In genomic region chr12:34155740-34156139, GRCm38 (mm10) we compare ENCODE assay signal across 16 mouse cellular contexts.
A peak's percentile ranks its signal among the peaks of the same experiment; 100 is the strongest.
DNase-seq lines count a peak whose midpoint lies in the region; ATAC-seq and TF ChIP-seq lines count a peak whose summit lies in the region.
"Had no signal": no experiment of that assay in that cellular context is flagged by ENCODE, and none has a peak within 500 bp of the region (broad histone marks: within the 10 kb centered on the region; RNA-seq: fewer than 3 reads in every experiment).

No protein-coding gene starts in this region.

- peak; percentile 2 to 4 for DNase-seq in heart, adult 18-20 months
- DNase-seq in limb, embryonic 10.5 days (ENCODE audit: low spot score) = no peak
- no peak for DNase-seq in left cerebral cortex, adult 2 months (ENCODE audit: extremely low spot score in 1 of 2, low spot score in 2 of 2)
- no peak for DNase-seq in cerebellum, postnatal 10 days
- DNase-seq: cerebellum, adult 8-10 months; layer of hippocampus, adult 9-11 months; right cerebral cortex, postnatal 4 days; thymus, adult 2 months had no signal

- 60% methylated on average over 5 of the region's 5 CpGs for WGBS in heart, embryonic 12.5 days
- 11% methylated on average over 5 of the region's 5 CpGs for WGBS in neural tube, embryonic 14.5 days
- WGBS in neural tube, embryonic 15.5 days = 11% methylated on average over 5 of the region's 5 CpGs
- WGBS in limb, embryonic 10.5 days = 15% methylated on average over 5 of the region's 5 CpGs

- H3K36me3 ChIP-seq in heart, embryonic 12.5 days = no peaks in the 10 kb centered on the region
- H3K36me3 ChIP-seq in neural tube, embryonic 14.5 days (ENCODE audit: control insufficient read depth, insufficient read depth, low read length) = no peaks in the 10 kb centered on the region
- no peaks in the 10 kb centered on the region for H3K36me3 ChIP-seq in neural tube, embryonic 15.5 days
- H3K36me3 ChIP-seq in limb, embryonic 10.5 days = no peaks in the 10 kb centered on the region
- H3K36me3 ChIP-seq: embryonic facial prominence, embryonic 13.5 days; midbrain, embryonic 12.5 days had no signal

- no peaks in the 10 kb centered on the region for H3K9me3 ChIP-seq in heart, embryonic 12.5 days (replicated peaks)
- H3K9me3 ChIP-seq in neural tube, embryonic 14.5 days (ENCODE audit: control insufficient read depth, low read length) = no peaks in the 10 kb centered on the region
- H3K9me3 ChIP-seq in neural tube, embryonic 15.5 days (replicated peaks) = no peaks in the 10 kb centered on the region
- no peaks in the 10 kb centered on the region for H3K9me3 ChIP-seq in limb, embryonic 10.5 days (replicated peaks)
- H3K9me3 ChIP-seq: embryonic facial prominence, embryonic 13.5 days; midbrain, embryonic 12.5 days had no signal

- TF ChIP-seq CTCF in left cerebral cortex, adult 2 months (IDR thresholded peaks at IDR 0.05) = no peak

- H3K27me3 ChIP-seq in heart, embryonic 12.5 days (replicated peaks) = no peaks in the 10 kb centered on the region
- no peaks in the 10 kb centered on the region for H3K27me3 ChIP-seq in neural tube, embryonic 14.5 days (ENCODE audit: control insufficient read depth, insufficient read depth, low read length)
- no peaks in the 10 kb centered on the region for H3K27me3 ChIP-seq in neural tube, embryonic 15.5 days (replicated peaks)
- no peaks in the 10 kb centered on the region for H3K27me3 ChIP-seq in limb, embryonic 10.5 days (ENCODE audit: low read depth, poor library complexity, severe bottlenecking)
- H3K27me3 ChIP-seq: CH12.LX; embryonic facial prominence, embryonic 13.5 days; midbrain, embryonic 12.5 days; Patski had no signal

- peaks cover 9% of the 10 kb centered on the region for H3K4me1 ChIP-seq in heart, embryonic 12.5 days (replicated peaks)
- 0 out of 2 replicates have a peak, but pooled peaks cover 4% of the 10 kb centered on the region for H3K4me1 ChIP-seq in neural tube, embryonic 14.5 days (ENCODE audit: control insufficient read depth, insufficient read depth, low read length)
- peaks cover 5% of the 10 kb centered on the region for H3K4me1 ChIP-seq in neural tube, embryonic 15.5 days
- H3K4me1 ChIP-seq in limb, embryonic 10.5 days = peaks cover 37% of the 10 kb centered on the region

- H3K9ac ChIP-seq in heart, embryonic 12.5 days = no peak overlapping the region
- no peak overlapping the region for H3K9ac ChIP-seq in neural tube, embryonic 14.5 days (replicated peaks; ENCODE audit: low read depth, low read length)
- no peak overlapping the region for H3K9ac ChIP-seq in neural tube, embryonic 15.5 days (replicated peaks)
- H3K9ac ChIP-seq: embryonic facial prominence, embryonic 13.5 days; midbrain, embryonic 12.5 days had no signal

- no peak for ATAC-seq in heart, embryonic 12.5 days (ENCODE audit: insufficient number of reproducible peaks, low FRiP score)
- peak; percentile 80; the same call in 1 of the 2 replicates for ATAC-seq in neural tube, embryonic 14.5 days (ENCODE audit: low read depth)
- no peak for ATAC-seq in neural tube, embryonic 15.5 days (ENCODE audit: low FRiP score)
- ATAC-seq: intestine, postnatal 0 days; Patski had no signal

- H3K27ac ChIP-seq in heart, embryonic 12.5 days (ENCODE audit: poor library complexity, severe bottlenecking) = no peak overlapping the region
- no peak overlapping the region for H3K27ac ChIP-seq in neural tube, embryonic 14.5 days (ENCODE audit: low read depth, low read length)
- no peak overlapping the region for H3K27ac ChIP-seq in neural tube, embryonic 15.5 days (replicated peaks)
- peak overlapping the region; percentile 51 for H3K27ac ChIP-seq in limb, embryonic 10.5 days
- H3K27ac ChIP-seq in left cerebral cortex, adult 2 months = no peak overlapping the region
- H3K27ac ChIP-seq: embryonic facial prominence, embryonic 13.5 days; midbrain, embryonic 12.5 days had no signal

- no peak overlapping the region for H3K4me3 ChIP-seq in heart, embryonic 12.5 days
- no peak overlapping the region for H3K4me3 ChIP-seq in neural tube, embryonic 14.5 days (ENCODE audit: low read depth, low read length)
- no peak overlapping the region for H3K4me3 ChIP-seq in neural tube, embryonic 15.5 days (replicated peaks)
- no peak overlapping the region for H3K4me3 ChIP-seq in limb, embryonic 10.5 days
- H3K4me3 ChIP-seq in left cerebral cortex, adult 2 months = no peak overlapping the region
- H3K4me3 ChIP-seq: embryonic facial prominence, embryonic 13.5 days; midbrain, embryonic 12.5 days had no signal

- intact Hi-C loops in left cerebral cortex, adult 2 months (cut with DNase I) = no loop called here

- no peak overlapping the region for H3K4me2 ChIP-seq in heart, embryonic 12.5 days
- no peak overlapping the region for H3K4me2 ChIP-seq in neural tube, embryonic 14.5 days (ENCODE audit: low read depth, low read length)
- no peak overlapping the region for H3K4me2 ChIP-seq in neural tube, embryonic 15.5 days
- H3K4me2 ChIP-seq: embryonic facial prominence, embryonic 13.5 days; midbrain, embryonic 12.5 days had no signal

Comparison
In these comparisons a context has a peak if more than half of its experiments do, and no peak if none do; other contexts are left out.
1. DNase-seq: peak in heart, adult 18-20 months (2 of 2); none in limb, embryonic 10.5 days (single experiment), left cerebral cortex, adult 2 months (0 of 2) and cerebellum, postnatal 10 days (0 of 2).